Mouse (Mus musculus) right cerebral cortex, postnatal 10 days (tissue): Measurements from ENCODE around the gene Fev.

Experiments
- DNase-seq, 2 experiments: peaks; one replicate each; pipeline ENCODE4 v3.0.0; 2021; ENCODE audit warnings: low spot score in 2 of 2

Gene Fev

GRCm38 (mm10) chr1:74880785-74881360 lies 4.3 kb downstream of the Fev start:
- DNase-seq = peak; percentile 75 to 85

GRCm38 (mm10) chr1:74877199-74877598 lies 8.0 kb downstream of the Fev start:
- DNase-seq = no peak

GRCm38 (mm10) chr1:74872218-74872617 lies 13.0 kb downstream of the Fev start:
- DNase-seq = no peak

- DNase-seq = no peak
Observed at GRCm38 (mm10) chr1:74861783-74862182, 23.4 kb downstream of the Fev start.

GRCm38 (mm10) chr1:74859223-74859984 lies 25.8 kb downstream of the Fev start:
- peak; percentile 67 to 77 for DNase-seq

- peak; percentile 36 to 61 for DNase-seq
Observed at GRCm38 (mm10) chr1:74858805-74859204, 26.4 kb downstream of the Fev start.

- peak; percentile 95 to 96 for DNase-seq
Observed at GRCm38 (mm10) chr1:74858171-74858719, 27.0 kb downstream of the Fev start.

- no peak for DNase-seq
Observed at GRCm38 (mm10) chr1:74857677-74858076, 27.5 kb downstream of the Fev start.

- peak; percentile 43 to 55 for DNase-seq
Observed at GRCm38 (mm10) chr1:74857201-74857600, 28.0 kb downstream of the Fev start.

GRCm38 (mm10) chr1:74856791-74857190 lies 28.4 kb downstream of the Fev start:
- no peak for DNase-seq

GRCm38 (mm10) chr1:74856439-74856720 lies 28.8 kb downstream of the Fev start:
- DNase-seq = no peak

- peak; percentile 46 to 55 for DNase-seq
Observed at GRCm38 (mm10) chr1:74855651-74856438, 29.4 kb downstream of the Fev start.

- DNase-seq = peak; percentile 49 to 53
Observed at GRCm38 (mm10) chr1:74855156-74855555, 30.1 kb downstream of the Fev start.

- peak; percentile 96 to 97 for DNase-seq
Observed at GRCm38 (mm10) chr1:74854306-74855056, 30.7 kb downstream of the Fev start, which contains the start of gene Cdk5r2. Gene Cdk5r2 (plus strand): TSS chr1:74854934.

GRCm38 (mm10) chr1:74851001-74851775 lies 34.0 kb downstream of the Fev start:
- peak; percentile 56 to 59 for DNase-seq

GRCm38 (mm10) chr1:74850251-74850650 lies 35.0 kb downstream of the Fev start:
- peak; percentile 85 to 88 for DNase-seq

- DNase-seq = no peak
Observed at GRCm38 (mm10) chr1:74848946-74849345, 36.3 kb downstream of the Fev start.

GRCm38 (mm10) chr1:74846341-74846740 lies 38.9 kb downstream of the Fev start:
- no peak for DNase-seq

GRCm38 (mm10) chr1:74843090-74843489 lies 42.1 kb downstream of the Fev start:
- no peak for DNase-seq

- DNase-seq = no peak
Observed at GRCm38 (mm10) chr1:74833255-74833654, 52.0 kb downstream of the Fev start.
